Mouse (Mus musculus) neural tube, embryonic 12.5 days (tissue): ENCODE measurements around the gene Syngr2. TPM values are rescaled to one million over a fixed set of nuclear protein-coding genes. Genes with fewer than 3 reads are reported as not detected.

ENCODE experiments used
- ATAC-seq: fragments of 200-750 bp; cut with Nextera tagmentation; 2 replicates; pipeline ENCODE4 v1.8.0; 2017; ENCODE audit warnings: low read depth, mild to moderate bottlenecking, moderate TSS enrichment, moderate library complexity; ENCODE audit not compliant: low FRiP score
- H3K27ac ChIP-seq: fragments of 300-500 bp; sonication (generic); 2 replicates; pipeline ENCODE4 v1.5.1; 2016
- H3K27me3 ChIP-seq: fragments of 300-500 bp; sonication (generic); replicated peaks from 2 replicates; pipeline ENCODE4 v1.6.1; 2016; ENCODE audit warnings: mild to moderate bottlenecking
- H3K36me3 ChIP-seq: fragments of 300-500 bp; sonication (generic); 2 replicates; pipeline ENCODE4 v1.6.1; 2016; ENCODE audit warnings: mild to moderate bottlenecking
- H3K4me1 ChIP-seq: fragments of 300-500 bp; sonication (generic); 2 replicates; pipeline ENCODE4 v1.6.1; 2016
- H3K4me2 ChIP-seq: fragments of 300-500 bp; sonication (generic); replicated peaks from 2 replicates; pipeline ENCODE4 v1.6.1; 2016; ENCODE audit warnings: mild to moderate bottlenecking
- H3K4me3 ChIP-seq: fragments of 300-500 bp; sonication (generic); 2 replicates; pipeline ENCODE4 v1.5.1; 2016
- H3K9ac ChIP-seq: fragments of 300-500 bp; sonication (generic); 2 replicates; pipeline ENCODE4 v1.6.1; 2016; ENCODE audit warnings: mild to moderate bottlenecking
- H3K9me3 ChIP-seq: fragments of 300-500 bp; sonication (generic); 2 replicates; pipeline ENCODE4 v1.6.1; 2016; ENCODE audit warnings: mild to moderate bottlenecking
- WGBS: fragments of 180-500 bp; shearing (Covaris S2); methylation state at CpG from one replicate; pipeline ENCODE4 v1.1.7; 2016; 5-methylcytosine and 5-hydroxymethylcytosine counted together
- polyA plus RNA-seq: library from polyadenylated mRNA; unstranded; fragments of >200 nt; fragmentation: Nextera tagmentation; extraction: Ambion mirVana; gene quantifications from 2 replicates; pipeline ENCODE4 v1.2.1, GENCODE M21; 2016

The Syngr2 gene
- polyA plus RNA-seq, 1 experiment from 2014 or later, result 19.4 TPM

DNA sequence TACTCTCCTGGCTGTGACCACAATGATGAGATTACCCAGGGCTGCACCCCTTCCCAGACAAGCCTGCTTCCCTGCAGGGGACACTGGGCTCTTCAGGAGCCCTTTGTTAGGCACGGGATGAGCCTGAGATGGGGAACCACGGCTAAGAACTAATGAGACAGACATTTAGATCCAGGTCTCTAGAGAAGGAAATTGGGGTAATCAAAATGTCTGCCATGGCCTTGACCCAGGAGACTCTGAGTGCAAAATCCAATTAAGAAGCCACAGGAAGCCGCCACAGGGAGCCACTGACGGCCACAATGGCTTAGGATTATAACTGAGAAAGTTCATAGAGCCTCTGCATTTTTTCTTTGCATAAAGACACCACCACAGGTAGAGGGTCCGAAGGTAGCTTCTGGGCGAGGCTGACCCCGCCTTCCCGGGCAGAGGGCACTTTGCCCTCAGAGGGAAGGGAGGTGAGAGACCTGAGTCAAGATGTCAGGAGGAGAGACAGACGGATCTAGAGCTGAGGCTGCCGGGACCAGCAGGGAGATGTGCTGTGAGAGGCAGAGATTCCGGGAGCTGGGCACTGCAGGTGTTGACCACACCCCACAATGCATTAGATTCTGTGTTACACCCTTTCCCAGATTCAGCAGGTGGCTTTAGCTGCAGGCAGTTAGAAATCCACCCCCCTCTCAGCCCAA is 53.8 kb downstream of the Syngr2 start:
- H3K4me3 ChIP-seq, result no peak overlapping the region
- H3K4me2 ChIP-seq, result no peak overlapping the region
- WGBS, result 39% methylated on average over 11 of the region's 11 CpGs
- H3K27ac ChIP-seq, result no peak overlapping the region
- H3K4me1 ChIP-seq, result peaks cover 22% of the 10 kb centered on the region
- no peaks in the 10 kb centered on the region for H3K9me3 ChIP-seq
- no peaks in the 10 kb centered on the region for H3K36me3 ChIP-seq
- ATAC-seq, result no peak
- H3K27me3 ChIP-seq, result peaks cover 30% of the 10 kb centered on the region
- no peak overlapping the region for H3K9ac ChIP-seq

Other genes starting within 250 kb of the Syngr2 start
- gene Tnrc6c, start 155.4 kb upstream of the Syngr2 start, polyA plus RNA-seq, result 25.0 and 26.6 TPM in 2 replicates
- 1.0 and 1.4 TPM in 2 replicates for gene Tmc8, start 27.6 kb upstream of the Syngr2 start, polyA plus RNA-seq
- 11.2 and 11.5 TPM in 2 replicates for gene Tmc6, start 27.5 kb upstream of the Syngr2 start, polyA plus RNA-seq
- gene 6030468B19Rik, start 12.0 kb upstream of the Syngr2 start, polyA plus RNA-seq, result 0.42 TPM in 1 of 2 replicates, not detected in the other
- 0.70 TPM in 1 of 2 replicates, not detected in the other for gene Gm20708, start within 50 bp of the Syngr2 start, polyA plus RNA-seq
- gene Afmid, start 16.3 kb downstream of the Syngr2 start, polyA plus RNA-seq, result 3.4 and 4.0 TPM in 2 replicates
- gene Tk1, start 16.4 kb downstream of the Syngr2 start, polyA plus RNA-seq, result 53.8 and 54.4 TPM in 2 replicates
- 168 and 183 TPM in 2 replicates for gene Birc5, start 39.6 kb downstream of the Syngr2 start, polyA plus RNA-seq
- not detected in 2 replicates for gene Tmem235, start 51.1 kb downstream of the Syngr2 start, polyA plus RNA-seq
- 3.1 and 3.2 TPM in 2 replicates for gene Tha1, start 63.8 kb downstream of the Syngr2 start, polyA plus RNA-seq
- 9.2 and 10.1 TPM in 2 replicates for gene Socs3, start 160.4 kb downstream of the Syngr2 start, polyA plus RNA-seq
- 50.2 and 50.3 TPM in 2 replicates for gene Pgs1, start 176.6 kb downstream of the Syngr2 start, polyA plus RNA-seq